Mouse (Mus musculus): ENCODE measurements at regions not wholly inside any gene's neighbourhood (a gene's known extent, or its start where the extent isn't known, plus 50 kb on each side); places are given as distances from the start of the nearest gene placed in this dataset.

DNA sequence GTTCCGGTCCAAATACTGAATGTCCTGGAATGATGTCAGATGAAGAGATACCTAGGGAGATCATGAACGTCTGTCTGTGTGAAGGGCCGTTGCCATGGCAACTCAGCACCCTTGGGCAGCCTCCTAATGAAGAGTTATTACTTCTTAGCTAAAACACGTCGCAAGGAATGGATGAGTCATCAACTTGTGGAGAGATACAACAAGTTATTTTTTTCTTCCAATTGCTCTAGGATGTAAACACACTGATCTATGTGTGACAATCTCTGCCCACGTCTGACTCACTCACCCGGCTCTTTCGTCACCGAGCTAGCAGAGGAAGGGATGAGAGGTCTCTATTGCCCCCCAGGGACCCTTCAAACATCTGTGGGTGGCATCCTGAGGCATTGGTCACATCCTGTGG lies 225.7 kb downstream of the Sipa1l2 start:
- TF ChIP-seq EP300 (IDR thresholded peaks at IDR 0.05; ENCODE audit: low read depth) = no peak
- no peak for TF ChIP-seq CTCF (IDR thresholded peaks at IDR 0.05; ENCODE audit: low read depth)

All from heart, postnatal 0 days (tissue).